In genomic region chr4:140961467-140962206, GRCm38 (mm10) we compare ENCODE assay signal across 8 mouse cellular contexts. TPM values are rescaled to one million over a fixed set of nuclear protein-coding genes. Genes with fewer than 3 reads are reported as not detected.
DNase-seq lines count a peak whose midpoint lies in the region; ATAC-seq and TF ChIP-seq lines count a peak whose summit lies in the region.

No protein-coding gene starts in this region.

- no peaks in the 10 kb centered on the region for H3K9me3 ChIP-seq in hindbrain, embryonic 11.5 days (ENCODE audit: control insufficient read depth, low read length)
- H3K9me3 ChIP-seq in liver, postnatal 0 days (ENCODE audit: low read length), result no peaks in the 10 kb centered on the region

- no peak for TF ChIP-seq POLR2A in kidney, adult 2 months (IDR thresholded peaks at IDR 0.05; ENCODE audit: low read depth, low read length)
- TF ChIP-seq POLR2A in bone marrow, adult 2 months (IDR thresholded peaks at IDR 0.05; ENCODE audit: borderline replicate concordance, control insufficient read depth, low read depth, low read length), result no peak

- no peak for TF ChIP-seq CTCF in kidney, adult 2 months (conservative IDR thresholded peaks at IDR 0.05; ENCODE audit: insufficient read depth, insufficient read length, low read depth, low read length)
- no peak for TF ChIP-seq CTCF in bone marrow, adult 2 months (IDR thresholded peaks at IDR 0.05; ENCODE audit: control insufficient read depth, insufficient read depth, low read length)
- no peak for TF ChIP-seq CTCF in liver, postnatal 0 days (IDR thresholded peaks at IDR 0.05; ENCODE audit: low read depth)

- H3K27me3 ChIP-seq in kidney, adult 2 months (replicated peaks; ENCODE audit: control insufficient read depth, insufficient read depth, low read length), result no peaks in the 10 kb centered on the region
- H3K27me3 ChIP-seq in hindbrain, embryonic 11.5 days (ENCODE audit: control insufficient read depth, insufficient read depth, low read length), result no peaks in the 10 kb centered on the region; the same call in 1 of the 2 replicates
- peaks cover 9% of the 10 kb centered on the region; the same call in 1 of the 2 replicates for H3K27me3 ChIP-seq in liver, postnatal 0 days (ENCODE audit: insufficient read depth, low read length)

- TF ChIP-seq EP300 in liver, postnatal 0 days (IDR thresholded peaks at IDR 0.05; ENCODE audit: low read depth), result no peak

- H3K36me3 ChIP-seq in kidney, adult 2 months (ENCODE audit: control insufficient read depth, insufficient read depth, low read length), result no peaks in the 10 kb centered on the region
- no peaks in the 10 kb centered on the region for H3K36me3 ChIP-seq in hindbrain, embryonic 11.5 days (ENCODE audit: control insufficient read depth, insufficient read depth, low read length)
- H3K36me3 ChIP-seq in liver, postnatal 0 days (replicated peaks; ENCODE audit: insufficient read depth, low read length), result peaks cover 7% of the 10 kb centered on the region; the same call in 1 of the 2 replicates

- peak overlapping the region; percentile 67 for H3K4me3 ChIP-seq in kidney, adult 2 months (ENCODE audit: insufficient read depth, low read depth, low read length)
- peak overlapping the region; percentile 84 for H3K4me3 ChIP-seq in bone marrow, adult 2 months (replicated peaks; ENCODE audit: control insufficient read depth, low read depth, low read length)
- peak overlapping the region; percentile 84 for H3K4me3 ChIP-seq in hindbrain, embryonic 11.5 days (ENCODE audit: low read depth, low read length)
- H3K4me3 ChIP-seq in liver, postnatal 0 days (ENCODE audit: low read depth, low read length), result peak overlapping the region; percentile 89

- peak overlapping the region; percentile 85 for H3K27ac ChIP-seq in kidney, adult 2 months (ENCODE audit: insufficient read depth, low read depth, low read length)
- H3K27ac ChIP-seq in bone marrow, adult 2 months (ENCODE audit: control insufficient read depth, insufficient read depth, low read depth, low read length, poor library complexity), result peak overlapping the region; percentile 90
- peak overlapping the region; percentile 51 for H3K27ac ChIP-seq in hindbrain, embryonic 11.5 days (ENCODE audit: low read depth, low read length)
- peak overlapping the region; percentile 91 for H3K27ac ChIP-seq in liver, postnatal 0 days (ENCODE audit: low read depth)

- DNase-seq in kidney, adult 2 months, result no peak
- no peak for DNase-seq in kidney, adult 8-10 months
- no peak for DNase-seq in hindbrain, embryonic 11.5 days (ENCODE audit: low spot score)
- DNase-seq in liver, postnatal 0 days, result no peak
- DNase-seq in layer of hippocampus, adult 9-11 months, result no peak
- DNase-seq in urinary bladder, adult 2 months (ENCODE audit: low spot score), result no peak
- no peak for DNase-seq in c-Kit-positive CD71-positive TER-119-positive erythroid progenitor cells, embryonic 14.5 days (ENCODE audit: low spot score)

- WGBS in kidney, adult 2 months, result under 1% methylated on average over 38 of the region's 38 CpGs
- WGBS in bone marrow, adult 2 months, result 1% methylated on average over 38 of the region's 38 CpGs
- 2% methylated on average over 38 of the region's 38 CpGs for WGBS in hindbrain, embryonic 11.5 days
- 2% methylated on average over 37 of the region's 38 CpGs for WGBS in liver, postnatal 0 days (ENCODE audit: insufficient replicate concordance)

- peak overlapping the region; percentile 79 for H3K4me2 ChIP-seq in hindbrain, embryonic 11.5 days (replicated peaks; ENCODE audit: low read depth, low read length)
- peak overlapping the region; percentile 83 for H3K4me2 ChIP-seq in liver, postnatal 0 days (ENCODE audit: low read depth, low read length)

- H3K4me1 ChIP-seq in kidney, adult 2 months (ENCODE audit: control insufficient read depth, insufficient read depth, low read length), result peaks cover 16% of the 10 kb centered on the region; the same call in 1 of the 2 replicates
- H3K4me1 ChIP-seq in bone marrow, adult 2 months (ENCODE audit: control insufficient read depth, insufficient read depth, low read length), result peaks cover 2% of the 10 kb centered on the region; the same call in 1 of the 2 replicates
- peaks cover 3% of the 10 kb centered on the region for H3K4me1 ChIP-seq in hindbrain, embryonic 11.5 days (replicated peaks; ENCODE audit: control insufficient read depth, insufficient read depth, low read length)
- peaks cover 32% of the 10 kb centered on the region for H3K4me1 ChIP-seq in liver, postnatal 0 days (ENCODE audit: insufficient read depth)

- ATAC-seq in hindbrain, embryonic 11.5 days (ENCODE audit: low FRiP score), result peak; percentile 51
- ATAC-seq in liver, postnatal 0 days, result peak; percentile 14

- H3K9ac ChIP-seq in hindbrain, embryonic 11.5 days (ENCODE audit: low read depth, low read length), result peak overlapping the region; percentile 78
- H3K9ac ChIP-seq in liver, postnatal 0 days (replicated peaks), result peak overlapping the region; percentile 88

RNA-seq across cellular contexts. Expression of gene Sdhb, which starts 0.6 kb away (rescaled TPM):
- polyA plus RNA-seq in kidney, adult 2 months (2012; rRNA removed), result 655 and 703 TPM in 2 replicates
- polyA plus RNA-seq in bone marrow, adult 2 months (2011; ENCODE audit: insufficient read depth, insufficient read length, low replicate concordance, missing spikeins), result 33.6 and 65.3 TPM in 2 replicates
- polyA plus RNA-seq in hindbrain, embryonic 11.5 days (2014; fragmentation: Nextera tagmentation; extraction: Ambion mirVana), result 413 and 428 TPM in 2 replicates
- 312 and 329 TPM in 2 replicates for polyA plus RNA-seq in liver, postnatal 0 days (2015; fragmentation: Nextera tagmentation; extraction: Ambion mirVana)
- 175 and 188 TPM in 2 replicates for polyA plus RNA-seq in urinary bladder, adult 2 months (2012; rRNA removed)

RNA-seq across cellular contexts. Expression of gene Atp13a2, which starts 25.0 kb away (rescaled TPM):
- polyA plus RNA-seq in kidney, adult 2 months (2012; rRNA removed), result 46.3 and 56.0 TPM in 2 replicates
- 28.4 and 46.7 TPM in 2 replicates for polyA plus RNA-seq in bone marrow, adult 2 months (2011; ENCODE audit: insufficient read depth, insufficient read length, low replicate concordance, missing spikeins)
- polyA plus RNA-seq in hindbrain, embryonic 11.5 days (2014; fragmentation: Nextera tagmentation; extraction: Ambion mirVana), result 34.9 and 39.8 TPM in 2 replicates
- polyA plus RNA-seq in liver, postnatal 0 days (2015; fragmentation: Nextera tagmentation; extraction: Ambion mirVana), result 13.2 and 15.8 TPM in 2 replicates
- polyA plus RNA-seq in urinary bladder, adult 2 months (2012; rRNA removed), result 49.5 and 57.3 TPM in 2 replicates

RNA-seq across cellular contexts. Expression of gene Mfap2, which starts 48.6 kb away (rescaled TPM):
- polyA plus RNA-seq in kidney, adult 2 months (2012; rRNA removed), result 14.9 and 18.0 TPM in 2 replicates
- polyA plus RNA-seq in bone marrow, adult 2 months (2011; ENCODE audit: insufficient read depth, insufficient read length, low replicate concordance, missing spikeins), result 1.9 and 4.0 TPM in 2 replicates
- 266 and 286 TPM in 2 replicates for polyA plus RNA-seq in hindbrain, embryonic 11.5 days (2014; fragmentation: Nextera tagmentation; extraction: Ambion mirVana)
- polyA plus RNA-seq in liver, postnatal 0 days (2015; fragmentation: Nextera tagmentation; extraction: Ambion mirVana), result 14.1 and 14.6 TPM in 2 replicates
- polyA plus RNA-seq in urinary bladder, adult 2 months (2012; rRNA removed), result 37.6 and 37.9 TPM in 2 replicates

RNA-seq across cellular contexts. Expression of gene Padi2, which starts 55.5 kb away (rescaled TPM):
- 4.9 and 5.1 TPM in 2 replicates for polyA plus RNA-seq in kidney, adult 2 months (2012; rRNA removed)
- polyA plus RNA-seq in bone marrow, adult 2 months (2011; ENCODE audit: insufficient read depth, insufficient read length, low replicate concordance, missing spikeins), result 5.6 and 11.4 TPM in 2 replicates
- polyA plus RNA-seq in hindbrain, embryonic 11.5 days (2014; fragmentation: Nextera tagmentation; extraction: Ambion mirVana), result 1.2 and 2.4 TPM in 2 replicates
- polyA plus RNA-seq in liver, postnatal 0 days (2015; fragmentation: Nextera tagmentation; extraction: Ambion mirVana), result 1.9 and 2.1 TPM in 2 replicates
- polyA plus RNA-seq in urinary bladder, adult 2 months (2012; rRNA removed), result 1.7 and 1.8 TPM in 2 replicates
